Mouse (Mus musculus) telencephalon, adult 2 months (tissue): ENCODE measurements around the gene Ddx20.

ENCODE experiments used
- DNase-seq: peaks from one replicate; pipeline ENCODE4 v3.0.0-alpha.2; 2011; ENCODE audit warnings: low read depth, low spot score

The Ddx20 gene

DNA sequence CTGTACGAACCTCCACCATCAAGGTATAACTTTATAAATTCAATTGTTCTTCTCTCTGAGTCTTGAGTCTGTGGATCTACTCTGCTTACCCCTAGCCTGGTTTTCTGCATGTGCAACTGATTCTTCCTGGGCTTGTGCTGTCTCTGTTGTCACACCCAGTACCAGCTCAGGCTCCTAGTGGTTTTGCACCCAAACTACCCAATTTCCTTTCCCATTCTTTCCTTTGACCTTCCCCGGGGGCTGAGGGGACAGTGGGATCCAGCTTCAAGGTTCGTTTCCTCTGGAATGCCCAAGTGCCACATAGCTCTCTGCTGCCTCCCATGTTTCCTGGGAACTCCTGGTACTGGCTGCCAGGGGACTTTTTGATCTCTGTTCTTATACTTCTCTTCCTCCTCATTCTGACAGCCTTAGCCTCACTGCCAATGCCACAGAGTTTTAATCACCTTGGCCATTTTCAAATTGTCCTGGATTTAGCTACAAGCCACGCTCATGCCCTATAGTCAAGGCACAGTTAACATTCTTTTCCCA, 20.3 kb downstream of the Ddx20 start:
- no peak for DNase-seq

- DNase-seq: no peak
These were observed 22.1 kb downstream of the Ddx20 start for GRCm38 (mm10) chr3:105665105-105665765.

DNA sequence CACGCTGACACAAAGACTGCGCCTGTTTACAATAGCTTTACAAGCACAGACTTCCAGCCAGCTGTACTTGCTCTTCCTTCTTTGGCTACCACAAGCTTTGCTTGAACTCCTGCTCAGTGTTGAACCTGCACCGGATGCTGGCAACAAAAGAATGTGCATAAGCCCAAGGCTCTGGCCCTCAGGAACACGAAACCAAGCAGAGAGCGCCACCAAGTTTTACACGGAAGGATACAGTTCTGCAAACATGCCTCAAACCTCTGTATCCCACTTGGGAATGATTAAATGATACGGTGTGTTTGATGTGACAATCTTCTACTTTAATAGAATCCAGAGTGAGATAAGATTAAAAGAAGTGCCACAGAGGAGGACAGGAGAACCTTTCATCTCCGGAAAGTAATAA, 24.3 kb downstream of the Ddx20 start:
- no peak for DNase-seq

- DNase-seq: no peak
These were observed 26.8 kb downstream of the Ddx20 start for GRCm38 (mm10) chr3:105660530-105660929.

- no peak for DNase-seq
These were observed 32.3 kb downstream of the Ddx20 start for GRCm38 (mm10) chr3:105655031-105655585.

GRCm38 (mm10) chr3:105653544-105654380, 33.6 kb downstream of the Ddx20 start:
- no peak for DNase-seq

- DNase-seq: no peak
These were observed 38.3 kb downstream of the Ddx20 start for GRCm38 (mm10) chr3:105648889-105649567.

DNA sequence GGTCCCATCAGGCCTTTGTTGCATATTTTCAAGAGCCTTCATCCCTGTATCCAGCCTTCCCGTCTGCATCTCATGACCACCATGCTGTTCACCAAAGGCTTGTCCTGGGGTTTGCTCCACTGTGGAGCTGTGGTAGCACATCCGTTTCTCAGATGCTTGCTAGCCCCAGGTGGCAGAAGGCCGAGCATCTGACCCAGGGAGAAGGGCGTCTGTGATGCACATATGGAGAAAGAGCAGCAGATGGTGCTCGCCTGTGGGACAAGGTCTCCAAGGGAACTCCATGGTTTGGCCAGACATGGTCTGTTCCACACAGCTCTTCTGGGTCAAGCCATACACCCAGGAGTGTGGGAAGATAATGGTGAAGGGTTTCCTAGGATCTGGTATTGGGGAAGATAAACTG, 43.8 kb downstream of the Ddx20 start:
- no peak for DNase-seq

DNA sequence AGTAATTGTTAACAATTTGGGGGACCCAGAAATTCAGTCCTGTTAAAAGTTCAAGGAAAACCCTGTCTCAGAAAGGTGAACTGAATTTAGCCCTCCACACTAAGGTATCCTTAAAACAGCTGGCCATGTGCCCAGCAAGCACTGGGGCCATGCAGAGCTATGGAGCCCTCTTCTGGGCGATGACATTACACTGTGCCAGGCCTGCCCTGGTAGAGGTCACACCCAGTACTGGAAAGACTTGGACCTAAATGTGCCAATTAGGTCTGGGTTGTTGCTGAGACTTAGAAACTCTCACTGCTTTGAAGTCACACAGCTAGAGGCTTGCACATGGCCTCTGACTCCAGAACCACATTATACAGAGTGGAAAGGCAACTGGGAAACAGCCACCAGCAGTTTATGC, 45.2 kb downstream of the Ddx20 start:
- no peak for DNase-seq

GRCm38 (mm10) chr3:105633021-105633420, 54.4 kb downstream of the Ddx20 start:
- no peak for DNase-seq

DNA sequence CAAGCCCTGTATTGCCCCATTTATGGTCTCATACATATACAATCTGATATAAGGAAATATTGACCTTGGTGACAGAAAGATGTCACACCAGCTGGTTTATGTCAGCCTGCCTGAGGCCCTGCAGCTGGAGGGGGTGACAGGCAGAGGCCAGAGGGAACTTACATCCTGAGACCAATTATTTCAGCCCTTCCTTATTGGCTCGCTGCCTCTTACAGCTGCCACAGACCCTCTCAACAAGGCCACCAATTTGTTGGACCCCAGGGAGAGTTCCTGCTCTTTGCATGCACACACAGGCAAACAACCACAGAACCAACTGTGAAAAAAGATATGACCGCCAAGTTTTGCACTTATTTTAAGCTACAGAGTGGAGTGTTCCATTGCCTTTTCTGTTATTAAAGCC, 55.1 kb downstream of the Ddx20 start:
- no peak for DNase-seq
